Mouse (Mus musculus) cerebellum, adult 11-12 months (tissue): ENCODE data around the gene Wwox.

Source experiments
- DNase-seq: peaks from one replicate; pipeline ENCODE4 v3.0.0; 2022

Gene Wwox

DNA sequence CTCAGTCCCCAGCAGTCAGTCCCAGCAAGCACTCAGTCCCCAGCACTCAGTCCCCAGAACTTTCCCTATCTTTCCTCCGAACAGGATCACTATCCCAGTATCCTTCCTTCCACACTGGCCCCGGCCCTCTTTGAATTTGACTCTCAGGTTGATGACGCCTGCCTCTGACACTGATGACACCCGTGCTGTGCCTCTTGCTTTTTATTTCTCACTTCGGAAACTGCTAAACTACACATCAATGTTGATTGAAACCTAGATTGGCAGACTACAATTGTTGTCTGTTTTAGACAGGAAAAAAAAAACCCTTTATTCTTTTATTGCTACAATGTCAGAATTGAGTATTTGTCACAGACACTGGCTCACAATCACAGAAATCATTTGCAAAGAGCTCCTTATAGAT, 624.2 kb downstream of the Wwox start:
- DNase-seq, result no peak

GRCm38 (mm10) chr8:115064691-115065090, 625.2 kb downstream of the Wwox start:
- no peak for DNase-seq

DNA sequence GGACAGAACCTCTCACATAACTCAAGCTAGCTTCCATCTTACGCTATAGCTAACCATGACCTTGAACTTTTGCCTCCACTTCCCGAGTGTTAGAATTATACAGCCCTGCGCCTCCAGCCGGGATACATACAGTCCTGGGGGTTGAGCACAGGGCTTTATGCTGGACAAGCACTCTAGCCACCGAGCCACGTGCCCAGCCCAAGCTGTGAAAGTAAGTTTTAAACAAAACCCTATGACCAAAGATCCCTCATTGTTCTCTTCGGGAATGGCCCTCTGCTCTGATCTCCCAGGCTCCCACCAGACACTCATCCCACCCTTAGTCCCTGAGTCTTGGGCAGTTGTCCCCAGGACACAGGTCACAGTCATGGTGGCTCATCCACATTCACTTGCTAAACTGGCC, 625.9 kb downstream of the Wwox start:
- no peak for DNase-seq

DNA sequence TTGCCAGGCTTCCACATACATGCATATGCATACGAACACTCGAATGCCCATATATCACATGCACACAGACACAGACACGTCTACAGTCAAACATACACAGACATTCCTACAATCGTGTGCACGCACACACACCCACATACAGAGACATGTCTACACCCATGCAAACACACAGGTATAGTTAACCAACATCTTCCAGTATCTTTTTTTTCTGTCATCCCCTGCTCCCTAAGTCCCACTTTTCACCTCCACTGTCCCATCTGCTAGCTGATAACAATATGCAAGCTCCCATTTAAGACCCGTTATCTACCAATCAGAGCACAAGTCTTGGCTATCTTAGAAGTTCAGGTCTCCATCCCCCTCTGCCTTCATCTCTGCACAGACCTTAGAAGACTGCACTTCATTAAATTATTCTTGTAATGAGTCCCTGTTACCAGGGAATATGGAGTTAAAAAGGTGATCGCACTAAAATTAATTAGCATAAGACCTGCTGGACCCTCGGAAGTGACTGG, 627.1 kb downstream of the Wwox start:
- DNase-seq, result no peak

- no peak for DNase-seq
Measured at GRCm38 (mm10) chr8:115068723-115069122, 629.3 kb downstream of the Wwox start.

DNA sequence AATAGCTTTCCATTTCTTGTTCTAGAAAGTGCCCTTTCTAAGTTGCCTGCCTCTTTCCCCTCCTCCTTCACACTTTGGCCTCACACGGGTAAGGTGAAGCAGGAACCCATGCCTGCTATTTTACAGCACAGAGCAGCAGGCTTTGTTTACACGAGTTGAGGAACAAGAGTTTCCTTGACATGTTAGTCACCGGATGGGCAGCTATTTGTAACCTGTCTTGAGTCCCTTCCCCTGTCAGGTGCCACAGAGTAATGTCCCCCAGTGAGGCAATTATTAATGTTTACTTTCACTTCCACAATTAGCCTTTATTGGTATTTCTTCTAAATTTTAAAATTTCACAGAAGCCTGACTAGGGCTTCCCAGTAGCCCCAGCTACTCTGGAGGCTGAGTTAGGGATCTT, 630.8 kb downstream of the Wwox start:
- DNase-seq, result no peak

GRCm38 (mm10) chr8:115071231-115071630, 631.8 kb downstream of the Wwox start:
- DNase-seq, result no peak

DNA sequence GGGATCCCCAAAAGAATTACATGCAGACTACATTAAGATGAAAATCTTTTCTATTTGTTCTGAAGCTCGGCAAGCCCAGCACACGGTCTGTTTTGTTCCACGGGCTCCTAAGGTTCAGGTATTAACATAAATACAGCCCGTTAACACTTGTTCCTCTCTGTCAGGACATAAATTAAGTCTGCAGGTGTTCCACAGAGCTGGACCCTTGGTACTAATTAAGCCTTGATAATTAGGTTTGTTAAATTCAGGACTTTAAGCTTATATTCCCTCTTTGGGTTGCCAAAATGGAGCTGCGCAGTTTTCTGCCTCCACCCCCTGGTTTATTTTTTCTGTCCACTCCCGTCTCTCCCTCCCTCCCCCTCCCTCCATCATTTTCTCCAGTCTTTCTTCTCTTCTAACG, 638.8 kb downstream of the Wwox start:
- DNase-seq, result no peak

- DNase-seq, result peak; percentile 8
Measured at GRCm38 (mm10) chr8:115081302-115082207, 642.1 kb downstream of the Wwox start.

GRCm38 (mm10) chr8:115088162-115088561, 648.7 kb downstream of the Wwox start:
- no peak for DNase-seq

- DNase-seq, result no peak
Measured at GRCm38 (mm10) chr8:115089744-115090143, 650.3 kb downstream of the Wwox start.

GRCm38 (mm10) chr8:115090202-115090601, 650.7 kb downstream of the Wwox start:
- no peak for DNase-seq

DNA sequence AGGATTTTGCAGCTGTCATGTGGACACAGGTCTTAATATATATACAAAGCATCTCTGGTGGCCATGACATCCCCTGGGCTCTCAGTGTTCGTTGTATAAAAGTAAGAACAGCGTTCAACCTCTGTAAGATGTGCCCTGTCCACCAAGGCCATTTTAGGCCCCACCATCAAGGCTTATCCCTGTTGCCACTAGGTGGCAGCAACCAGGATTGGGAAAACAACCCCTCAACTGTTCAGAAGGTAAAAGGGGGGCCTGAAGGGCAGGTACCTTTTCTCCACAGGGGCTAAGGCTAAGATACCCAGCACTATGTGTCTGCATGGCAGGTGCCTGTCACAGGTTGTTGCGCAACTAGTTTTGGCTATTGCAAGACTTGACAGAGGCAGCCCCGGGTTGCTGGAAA, 656.1 kb downstream of the Wwox start:
- no peak for DNase-seq

- DNase-seq, result no peak
Measured at GRCm38 (mm10) chr8:115097988-115098562, 658.6 kb downstream of the Wwox start.

GRCm38 (mm10) chr8:115109309-115109708, 669.9 kb downstream of the Wwox start:
- DNase-seq, result no peak

DNA sequence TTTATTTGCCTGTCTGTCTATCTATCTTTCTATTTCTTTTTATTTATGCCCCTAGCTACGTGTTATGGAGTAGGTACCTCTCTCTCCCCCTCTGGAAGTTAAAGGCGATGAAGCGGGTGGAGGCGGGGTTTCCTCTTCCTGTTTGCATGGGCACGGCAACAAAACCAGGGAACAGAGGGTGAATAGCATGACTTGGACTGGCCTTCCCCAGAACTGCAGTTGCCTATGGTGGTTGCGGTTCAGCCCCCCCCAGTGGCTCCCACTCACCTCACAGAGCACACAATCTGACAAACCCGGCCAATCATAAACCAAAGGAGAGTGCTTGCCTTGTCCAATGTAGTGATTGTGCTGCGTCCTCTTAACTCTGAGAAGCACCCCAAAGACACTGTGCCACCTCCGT, 671.0 kb downstream of the Wwox start:
- DNase-seq, result no peak

DNA sequence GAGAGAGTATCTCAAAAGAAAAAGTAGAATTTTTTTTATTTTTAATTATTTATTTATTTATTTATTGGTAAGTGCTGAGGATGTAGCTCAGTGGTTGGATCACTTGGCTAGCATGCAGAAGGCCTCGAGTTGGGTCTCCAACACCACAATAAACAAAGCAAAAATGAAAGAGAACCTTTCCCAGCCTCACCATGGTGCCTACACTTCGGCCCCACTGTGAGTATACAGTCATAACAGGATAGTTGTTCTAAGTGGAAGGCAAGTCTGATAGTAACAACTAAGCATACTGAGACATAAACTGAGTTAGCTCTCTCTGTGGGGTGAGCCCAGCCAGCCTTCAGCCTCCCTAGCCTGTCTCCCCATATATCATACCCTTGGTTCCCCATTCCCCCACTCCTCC, 672.6 kb downstream of the Wwox start:
- DNase-seq, result no peak

DNA sequence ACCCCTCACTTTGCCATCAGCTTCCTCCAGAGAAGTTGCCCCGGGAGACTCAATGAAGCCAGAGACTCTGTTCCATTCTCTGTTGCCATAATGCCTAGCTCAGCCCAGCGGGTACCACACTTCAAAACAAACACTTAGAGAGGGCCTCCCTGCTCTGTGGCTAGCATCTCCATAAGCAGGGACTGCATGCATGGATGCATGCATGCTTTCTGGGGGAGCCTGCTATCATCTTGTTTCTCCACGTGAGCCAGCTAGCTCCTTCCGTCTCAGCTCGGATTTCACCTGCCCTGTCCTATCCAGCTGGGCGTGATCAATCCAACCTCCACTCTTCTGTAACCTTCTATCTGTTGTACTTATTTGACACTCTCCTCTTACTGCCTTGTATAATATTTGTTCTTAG, 675.0 kb downstream of the Wwox start:
- no peak for DNase-seq

DNA sequence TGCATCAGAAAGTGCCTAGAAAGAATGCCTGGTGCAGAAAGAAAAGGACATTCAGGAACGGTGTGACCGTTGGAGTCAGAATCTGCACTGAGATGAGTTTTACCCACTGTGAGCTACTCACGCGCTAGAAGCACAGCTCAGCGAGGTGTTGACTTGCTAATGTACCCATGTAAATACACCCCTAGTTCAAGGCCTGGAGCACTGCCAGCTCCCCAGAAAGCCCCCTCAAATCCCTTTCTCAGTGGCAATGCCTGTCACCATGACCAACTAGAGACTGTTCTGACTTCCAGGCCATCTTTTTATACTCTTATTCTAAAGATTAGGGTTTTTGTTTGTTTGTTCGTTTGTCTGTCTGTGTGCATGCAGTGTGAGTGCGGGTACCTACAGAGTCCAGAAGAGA, 686.6 kb downstream of the Wwox start:
- DNase-seq, result no peak

DNA sequence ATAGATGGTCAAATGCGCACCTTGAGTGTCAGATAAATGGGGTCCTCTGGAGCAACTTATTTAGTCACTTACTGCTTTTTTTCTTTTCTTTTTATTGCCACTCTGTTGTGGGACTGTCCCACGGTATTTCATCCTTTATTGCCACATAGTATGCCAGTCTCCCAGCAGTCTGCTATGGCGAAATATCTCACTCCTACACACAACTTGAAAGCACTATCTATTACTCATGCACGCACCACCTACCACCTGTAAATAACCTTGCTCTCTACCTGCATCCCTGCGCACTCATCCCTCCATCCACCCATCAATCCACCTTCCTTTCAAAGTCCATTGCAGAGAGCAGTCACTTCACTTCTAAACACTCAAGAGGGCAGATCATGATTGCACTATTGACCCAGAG, 687.2 kb downstream of the Wwox start:
- DNase-seq, result no peak

- DNase-seq, result no peak
Measured at GRCm38 (mm10) chr8:115129307-115129706, 689.9 kb downstream of the Wwox start.

- DNase-seq, result no peak
Measured at GRCm38 (mm10) chr8:115133119-115133518, 693.7 kb downstream of the Wwox start.

DNA sequence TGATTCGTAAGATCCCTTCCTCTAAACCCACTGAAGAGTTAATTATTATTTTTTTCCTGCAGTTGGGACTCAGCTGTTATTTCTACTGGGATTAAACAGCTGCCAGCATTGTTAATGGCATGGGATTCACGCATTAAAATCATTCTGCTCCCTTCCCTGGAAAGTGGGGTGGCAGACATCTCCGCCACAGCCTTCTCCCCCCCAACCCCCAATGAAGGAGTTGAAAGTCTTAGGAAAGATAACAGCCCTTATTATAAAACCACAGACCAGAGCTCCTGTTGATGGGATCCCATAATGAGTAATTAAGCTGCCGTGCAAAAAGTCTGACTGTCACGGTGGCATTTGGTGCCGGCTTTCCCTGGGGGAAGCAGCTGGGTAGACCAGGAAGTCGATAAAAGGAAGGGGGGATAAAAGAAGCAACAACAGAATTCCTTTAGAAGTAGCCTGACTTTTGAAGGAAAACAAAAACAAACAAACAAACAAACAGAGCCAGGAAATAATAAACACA, 694.3 kb downstream of the Wwox start:
- DNase-seq, result no peak

GRCm38 (mm10) chr8:115136888-115137287, 697.4 kb downstream of the Wwox start:
- no peak for DNase-seq
